Mouse (Mus musculus) 3T3-L1 (cell line): ENCODE data around the gene Gm49342.

Experiments used
- DNase-seq: peaks from one replicate; pipeline ENCODE4 v3.0.0-alpha.2; 2015; ENCODE audit warnings: low read depth, low spot score

The Gm49342 gene

DNA sequence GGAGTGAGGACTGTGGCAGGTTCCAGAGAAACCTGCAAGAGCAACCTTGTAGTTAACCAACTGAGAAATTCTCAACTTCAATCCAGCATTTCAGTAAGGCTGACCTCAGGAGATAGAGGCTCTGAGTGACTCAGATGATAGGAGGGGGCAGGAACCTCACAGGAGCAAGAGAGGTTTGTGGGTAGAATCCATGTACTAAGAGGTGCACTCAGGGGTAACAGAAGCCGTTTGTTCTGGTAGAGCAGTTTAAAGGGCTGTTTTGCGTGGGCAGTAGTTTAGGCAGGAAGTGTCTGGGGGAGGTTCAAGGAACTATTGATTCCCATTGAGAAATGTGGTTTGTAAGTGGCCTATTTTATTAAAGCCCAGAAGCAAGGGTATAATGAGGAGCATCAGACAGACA is 36.9 kb downstream of the Gm49342 start:
- DNase-seq, result peak; percentile 1

DNA sequence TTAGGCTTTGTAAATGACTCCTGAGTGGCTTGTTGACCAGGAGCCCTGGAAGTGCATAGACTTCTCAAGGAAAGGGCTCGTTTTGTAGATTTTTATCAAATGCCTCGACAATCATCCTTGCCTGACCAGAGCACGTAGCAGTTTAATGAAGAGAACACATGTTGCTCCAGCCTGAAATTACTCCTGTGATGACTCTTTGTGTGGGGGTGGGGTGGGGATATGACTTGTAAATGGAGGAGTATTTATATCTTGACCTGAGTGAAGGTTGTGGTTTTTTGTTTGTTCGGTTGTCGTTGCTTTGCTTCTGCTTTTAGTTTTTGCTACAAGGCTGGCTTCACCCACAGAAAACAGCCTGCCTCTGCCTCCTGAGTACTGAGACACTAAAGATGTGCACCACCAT is 37.5 kb downstream of the Gm49342 start:
- DNase-seq, result peak; percentile 0

DNA sequence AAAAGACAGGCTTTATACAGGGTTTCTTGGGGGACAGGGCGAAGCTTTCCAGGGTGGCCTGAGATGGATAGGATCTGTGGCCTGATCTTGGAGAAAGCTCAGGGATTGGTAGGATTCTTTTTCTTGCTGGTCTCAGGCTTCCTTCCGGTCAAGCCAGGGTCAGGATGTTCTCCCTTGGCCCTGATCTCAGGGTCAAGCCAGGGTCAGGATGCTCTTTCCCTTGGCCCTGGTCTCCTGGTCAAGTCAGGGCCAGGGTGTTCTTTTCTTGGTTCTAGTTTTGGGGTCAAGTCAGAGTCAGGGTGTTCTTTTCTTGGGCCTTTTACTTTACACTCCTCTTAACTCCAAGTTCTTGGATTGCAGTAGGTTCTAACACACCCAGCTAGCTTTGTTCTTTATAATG is 43.4 kb downstream of the Gm49342 start:
- DNase-seq, result no peak

DNA sequence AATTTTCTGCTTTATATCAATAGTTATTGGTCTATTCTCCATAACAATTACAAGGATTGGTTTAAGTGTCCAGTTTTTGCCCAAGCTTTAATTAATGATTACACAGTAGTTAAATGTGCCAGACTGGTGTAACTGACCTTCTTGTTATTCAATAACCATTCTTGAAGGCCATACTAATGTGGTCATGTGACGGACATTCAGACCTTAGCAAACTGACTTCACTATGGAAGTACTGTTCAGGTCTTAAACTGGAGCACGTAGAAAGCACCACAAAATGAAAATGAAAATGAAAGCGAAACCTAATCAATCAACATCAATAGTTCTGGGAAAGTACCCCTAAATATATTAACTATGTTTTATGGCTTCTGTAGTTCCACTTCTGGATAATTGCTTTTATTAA is 46.7 kb downstream of the Gm49342 start:
- DNase-seq, result no peak

DNA sequence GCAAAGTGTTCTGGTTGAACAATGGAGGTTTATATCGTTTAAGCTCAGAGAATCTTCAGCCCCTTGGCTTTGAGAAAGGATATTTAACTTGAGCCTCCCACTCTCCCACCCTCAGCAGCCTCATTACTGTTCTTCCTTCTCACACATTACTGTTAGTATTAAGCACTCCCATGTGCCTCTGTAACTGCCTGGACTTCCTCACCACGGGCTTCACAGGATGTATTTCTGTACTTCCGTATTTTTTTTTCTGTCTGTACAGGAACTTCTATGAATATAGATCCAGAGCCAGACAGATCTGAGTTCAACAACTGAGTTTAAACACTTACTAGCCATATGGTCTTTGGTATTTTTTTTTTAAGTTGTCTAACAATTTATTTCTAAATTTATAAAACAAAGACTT is 52.8 kb downstream of the Gm49342 start:
- no peak for DNase-seq

DNA sequence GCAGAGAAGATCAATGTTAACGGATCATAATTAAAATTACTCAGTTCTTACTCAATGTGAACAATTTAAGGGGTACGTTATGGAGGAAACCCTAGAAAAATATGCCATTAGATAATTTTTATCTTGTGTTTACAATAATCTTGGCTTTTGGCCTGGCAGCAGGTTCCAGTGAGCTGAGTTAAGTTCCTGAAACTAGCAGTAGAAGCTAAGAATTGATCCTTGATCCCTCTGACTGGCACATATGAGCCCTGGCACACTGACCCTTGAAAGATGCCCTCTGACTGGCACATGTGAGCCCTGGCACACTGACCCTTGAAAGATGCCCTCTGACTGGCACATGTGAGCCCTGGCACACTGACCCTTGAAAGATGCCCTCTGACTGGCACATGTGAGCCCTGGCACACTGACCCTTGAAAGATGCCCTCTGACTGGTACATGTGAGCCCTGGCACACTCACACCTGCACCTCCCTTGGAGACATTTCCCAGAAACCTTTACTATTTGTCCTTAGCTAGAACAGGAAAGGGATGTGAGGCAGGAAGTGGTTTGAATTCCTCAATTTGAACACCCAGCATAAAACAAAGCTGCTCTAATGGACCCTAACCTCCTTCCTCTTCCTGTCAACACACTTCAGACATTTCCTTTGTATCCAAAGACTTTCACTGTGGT is 53.8 kb downstream of the Gm49342 start:
- DNase-seq, result no peak

DNA sequence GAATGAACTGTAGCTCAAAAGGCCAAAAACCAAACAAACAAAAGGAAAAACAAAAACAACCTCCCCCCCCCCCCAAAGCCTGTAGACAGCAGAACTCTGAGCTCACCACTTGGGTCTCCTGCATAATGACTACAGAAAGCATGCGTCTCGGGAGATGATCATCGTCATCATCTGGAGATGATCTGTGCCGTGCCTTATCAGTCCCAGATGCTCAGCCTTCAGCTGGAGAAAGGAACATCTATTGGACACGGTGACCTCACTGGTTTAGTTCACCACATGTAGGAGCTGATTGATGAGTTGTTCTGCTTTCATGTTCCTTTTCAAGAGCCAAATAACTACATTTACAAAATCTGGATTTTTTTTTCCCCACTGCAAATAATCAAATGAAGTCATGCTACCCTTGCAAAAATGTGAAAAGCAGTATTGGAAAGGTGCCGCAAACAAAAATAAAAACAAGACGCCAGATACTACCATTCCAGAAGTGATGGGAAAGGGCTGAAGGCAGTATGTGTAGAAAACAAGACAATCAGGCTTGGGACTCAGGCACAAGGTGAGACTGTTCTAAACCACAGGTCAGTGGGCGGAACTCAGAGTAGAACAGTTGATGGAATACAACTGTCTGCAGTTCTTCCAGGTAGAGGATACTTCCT is 63.0 kb downstream of the Gm49342 start, which contains the start of gene Rnase10:
Gene Rnase10 (plus strand): TSS at position 600 of the 650 bp plus-strand sequence.
- DNase-seq, result peak; percentile 38

DNA sequence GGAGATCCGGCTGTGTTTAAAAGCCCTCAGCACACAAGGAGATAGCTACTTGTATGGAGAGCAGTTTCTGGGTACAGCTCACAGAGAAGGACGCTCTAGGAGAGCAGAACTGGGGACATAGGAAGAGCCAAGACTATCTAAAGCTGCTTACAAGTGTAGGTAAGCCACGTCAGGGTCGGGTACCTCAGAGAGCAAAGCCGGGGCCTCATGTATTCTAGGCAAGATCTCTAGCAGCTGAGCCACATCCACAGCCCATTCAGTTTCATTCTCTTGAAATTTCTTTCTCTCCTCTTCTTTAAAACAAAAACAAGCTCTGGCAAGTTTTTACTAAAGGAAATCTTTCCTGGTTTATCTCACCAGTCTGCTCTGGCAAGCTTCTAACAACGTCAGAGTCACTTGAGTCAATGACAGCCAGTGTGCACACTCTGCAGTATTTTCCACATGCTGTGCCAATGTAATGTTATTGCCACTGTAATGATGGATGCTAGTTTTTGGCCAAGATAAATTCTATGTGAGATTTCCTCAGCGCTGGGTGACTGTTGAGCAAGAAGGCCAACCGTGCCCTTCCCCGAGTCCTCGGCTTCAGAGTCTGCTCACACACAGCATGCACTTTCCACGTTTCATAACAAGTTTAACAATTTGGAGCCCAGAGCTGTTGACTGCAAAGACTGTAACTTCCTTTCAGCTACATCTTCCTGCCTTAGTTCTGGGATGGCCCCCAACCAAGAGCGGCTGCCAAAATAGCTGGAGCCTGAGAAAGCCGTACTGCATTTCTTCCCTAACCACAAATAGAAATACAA is 63.8 kb downstream of the Gm49342 start:
- DNase-seq, result peak; percentile 83

DNA sequence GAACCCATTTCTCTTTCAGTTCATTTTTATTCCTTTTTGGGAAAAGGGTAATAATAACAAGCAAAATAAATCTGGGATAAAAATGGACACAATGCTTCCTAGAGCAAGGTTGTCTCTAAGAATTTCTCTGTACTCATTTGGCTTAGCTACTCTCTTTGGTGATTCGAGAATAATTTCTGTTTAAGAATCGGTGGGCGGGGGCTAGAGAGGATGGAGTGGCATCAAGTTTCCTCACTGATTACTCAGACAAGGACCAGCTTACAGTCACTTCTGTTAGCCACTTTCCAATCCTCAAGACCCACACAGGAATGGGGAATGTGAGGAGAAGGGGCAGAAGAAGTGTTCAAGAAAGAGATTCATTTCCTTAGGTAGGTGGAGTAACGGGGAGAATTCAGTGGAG is 64.5 kb downstream of the Gm49342 start:
- DNase-seq, result peak; percentile 61

DNA sequence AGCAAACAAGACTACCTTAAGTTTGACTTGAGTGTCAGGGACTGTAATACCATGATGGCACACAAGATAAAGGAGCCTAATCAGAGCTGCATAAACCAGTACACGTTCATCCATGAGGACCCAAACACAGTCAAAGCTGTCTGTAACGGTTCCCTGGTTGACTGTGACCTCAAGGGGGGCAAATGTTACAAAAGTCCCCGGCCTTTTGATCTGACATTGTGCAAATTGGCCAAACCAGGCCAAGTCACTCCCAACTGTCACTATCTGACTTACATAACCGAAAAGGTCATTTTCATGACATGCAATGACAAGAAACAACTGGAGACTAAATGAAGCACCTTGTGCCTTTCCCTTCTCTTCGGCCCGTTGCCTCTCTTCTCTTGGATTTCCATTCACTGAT is 65.3 kb downstream of the Gm49342 start:
- DNase-seq, result no peak
